Mouse (Mus musculus): Measurements from ENCODE around the gene Morn5. TPM values are rescaled to one million over a fixed set of nuclear protein-coding genes. Genes with fewer than 3 reads are reported as not detected.

Gene Morn5
- total RNA-seq, 4 experiments from 2014 or later: 0.38 to 1.2 (median 0.57) TPM

DNA sequence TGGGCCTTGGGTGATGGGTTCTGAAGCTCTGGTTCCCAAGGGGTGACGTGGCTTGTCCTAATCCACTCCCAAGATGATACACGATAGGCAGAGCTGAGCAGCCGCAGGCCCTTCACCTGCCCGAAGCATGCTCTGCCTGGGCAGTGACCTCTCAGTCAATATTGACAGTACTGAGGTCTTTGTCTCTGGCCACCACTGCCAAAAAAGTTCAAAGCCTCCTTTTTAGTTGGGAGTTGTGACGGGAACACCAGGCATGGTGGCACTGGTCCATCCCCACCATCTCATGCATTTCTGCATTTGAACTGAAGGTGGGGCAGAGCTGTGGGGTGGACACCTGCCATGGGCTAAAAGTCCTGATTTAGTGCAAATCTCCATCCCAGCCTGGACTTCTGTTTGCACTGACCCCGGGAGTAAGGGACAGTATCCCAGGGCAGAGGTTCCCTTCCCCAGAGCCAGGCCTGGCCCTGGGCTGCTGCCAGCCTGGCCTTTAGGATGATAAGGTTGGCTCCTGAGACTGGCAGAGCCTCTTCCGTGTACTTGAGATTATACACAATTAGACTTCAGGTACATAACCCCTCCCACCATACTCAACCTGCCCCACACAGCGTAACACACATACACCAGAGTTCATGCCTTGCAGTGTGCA is 22.5 kb downstream of the Morn5 start:
- no peak for DNase-seq

DNA sequence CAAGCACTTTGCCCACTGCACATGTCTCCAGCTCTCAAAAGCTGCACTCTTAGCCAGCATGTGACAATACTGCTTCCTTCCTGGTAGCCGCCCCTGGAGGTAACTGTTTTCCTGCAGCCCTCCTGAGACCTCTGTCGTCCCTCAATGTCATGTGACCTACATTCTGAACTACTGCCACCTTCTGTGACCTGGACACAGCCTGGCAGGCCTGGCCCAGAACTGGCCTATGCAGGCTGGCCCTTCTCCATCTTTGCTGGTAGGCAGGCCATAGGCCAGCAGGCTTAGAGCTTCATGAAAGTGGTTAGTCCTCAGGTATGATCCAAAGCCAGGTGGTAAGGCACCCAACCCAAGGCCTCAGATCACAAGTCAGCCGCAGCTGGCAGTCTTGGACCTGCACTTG is 24.5 kb downstream of the Morn5 start:
- DNase-seq: no peak

DNA sequence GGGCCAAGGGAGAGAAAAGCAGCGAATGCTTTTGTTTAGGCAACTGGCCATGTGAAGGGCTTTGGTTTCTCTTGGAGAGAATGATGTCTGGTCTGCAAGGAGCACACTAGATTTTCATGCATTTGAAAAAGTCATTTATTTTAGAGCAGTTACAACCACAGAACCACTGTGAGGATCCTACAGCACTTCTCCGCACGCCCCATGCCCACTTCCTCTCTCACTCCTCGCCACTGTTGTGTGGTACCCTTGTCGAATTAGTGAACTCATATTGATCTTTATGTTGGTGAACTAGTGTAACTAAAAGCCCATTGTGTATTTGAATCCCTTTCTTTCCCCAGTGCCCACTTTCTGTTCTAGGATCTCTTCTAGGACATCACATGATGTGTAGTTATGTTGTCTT is 26.0 kb downstream of the Morn5 start:
- no peak for DNase-seq

DNA sequence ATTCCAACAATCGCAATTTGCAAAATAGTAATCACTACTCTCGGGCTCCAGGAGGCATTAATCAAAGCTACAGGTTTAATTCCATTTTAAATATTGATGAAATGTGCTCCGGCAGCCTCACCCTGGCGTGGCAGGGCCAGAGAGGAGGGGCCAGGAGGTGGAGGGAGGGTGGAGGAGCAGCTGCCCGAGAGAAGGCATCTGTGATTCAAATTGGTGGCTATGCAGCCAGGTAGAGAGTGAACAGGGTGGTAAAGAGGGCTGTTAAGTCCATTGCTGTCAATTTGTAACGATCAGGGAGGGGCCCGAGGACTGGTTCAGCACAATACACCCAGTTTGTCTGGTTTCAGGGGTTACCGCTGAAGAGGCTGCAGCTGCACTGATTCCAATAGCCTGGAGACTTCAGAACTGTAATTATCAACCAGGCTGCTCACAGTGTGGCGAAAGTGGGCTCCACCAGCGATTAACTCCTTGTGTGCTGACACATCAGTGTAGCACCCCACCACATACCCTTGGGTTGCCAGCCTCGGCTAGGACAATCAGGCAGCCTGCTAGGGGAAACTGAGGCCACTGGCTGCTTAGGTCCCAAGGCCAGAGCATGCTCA is 28.0 kb downstream of the Morn5 start:
- no peak for DNase-seq

DNA sequence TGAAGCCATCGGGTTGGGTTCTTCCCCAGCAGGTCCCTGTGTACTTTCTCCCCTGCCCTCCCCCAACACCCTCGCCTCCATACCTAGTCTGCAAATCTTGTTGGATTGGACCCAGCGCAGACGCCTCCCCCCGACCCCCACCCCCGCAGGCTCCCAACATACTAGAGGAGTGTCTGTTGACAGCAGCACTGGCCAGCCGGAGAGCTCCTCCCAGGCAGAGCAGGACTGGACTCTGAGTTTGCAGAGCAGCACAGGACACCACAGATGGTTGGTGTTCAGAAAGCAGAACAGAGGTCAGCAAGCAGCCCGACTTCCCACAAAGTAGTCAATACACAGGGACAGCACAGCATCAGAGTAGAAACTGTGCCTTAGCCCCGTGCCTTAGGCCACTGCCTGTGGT is 32.2 kb downstream of the Morn5 start:
- DNase-seq: no peak

DNA sequence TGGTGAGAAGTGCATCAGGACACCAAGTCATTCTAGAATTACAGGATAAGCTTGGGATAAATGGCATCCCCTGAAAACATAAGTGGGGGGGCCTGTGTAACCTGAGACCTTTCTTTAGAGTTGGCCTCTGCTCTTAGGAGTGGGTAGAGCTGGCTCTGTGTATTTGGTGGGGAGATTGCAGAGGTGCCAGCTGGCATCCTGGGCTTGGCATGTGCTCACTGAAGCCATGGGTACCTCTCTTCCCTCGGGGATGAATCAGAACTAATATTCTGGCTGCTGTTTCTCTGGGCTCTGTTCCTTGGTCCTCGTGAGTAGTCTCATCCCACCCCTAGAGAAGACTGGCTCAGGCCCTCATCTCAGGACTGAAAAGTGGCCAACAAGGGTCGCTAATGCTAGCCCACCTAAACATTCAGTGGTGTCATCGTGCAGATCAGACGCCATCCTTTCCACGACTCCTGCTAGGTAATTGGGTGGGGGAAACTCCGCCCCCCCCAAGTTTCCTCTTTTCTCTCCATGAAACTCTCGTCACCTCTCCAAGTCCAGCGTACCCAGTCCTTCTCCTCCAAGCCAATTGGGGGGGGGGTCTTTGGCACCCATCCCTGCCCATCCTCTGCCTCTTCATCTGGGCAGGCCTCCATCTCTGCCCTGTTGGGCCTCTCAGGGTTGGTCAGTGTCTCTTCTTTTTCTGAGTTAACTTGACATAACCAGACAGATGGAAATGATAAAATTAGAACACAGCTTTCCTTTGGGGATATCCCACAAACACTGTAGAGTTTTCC is 33.7 kb downstream of the Morn5 start:
- no peak for DNase-seq

DNA sequence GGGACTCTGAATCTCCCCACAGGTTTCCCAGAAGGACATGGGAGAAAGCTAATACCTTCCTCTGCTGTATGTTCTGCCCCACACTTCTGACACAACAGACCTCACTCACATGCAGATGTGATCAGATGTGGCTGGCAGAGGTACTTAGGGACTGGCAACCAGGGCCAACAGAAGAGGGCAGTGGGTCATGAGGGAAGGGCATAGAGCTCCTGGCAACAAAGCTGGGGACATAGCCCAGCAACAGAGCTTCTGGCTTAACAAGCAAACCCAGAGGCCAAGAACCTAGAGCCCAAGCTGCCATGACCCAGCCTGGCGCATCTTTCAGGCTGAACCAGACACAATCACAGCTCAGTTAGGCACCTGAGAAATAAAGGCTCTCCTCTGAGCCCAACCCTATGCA is 35.8 kb downstream of the Morn5 start:
- no peak for DNase-seq

DNA sequence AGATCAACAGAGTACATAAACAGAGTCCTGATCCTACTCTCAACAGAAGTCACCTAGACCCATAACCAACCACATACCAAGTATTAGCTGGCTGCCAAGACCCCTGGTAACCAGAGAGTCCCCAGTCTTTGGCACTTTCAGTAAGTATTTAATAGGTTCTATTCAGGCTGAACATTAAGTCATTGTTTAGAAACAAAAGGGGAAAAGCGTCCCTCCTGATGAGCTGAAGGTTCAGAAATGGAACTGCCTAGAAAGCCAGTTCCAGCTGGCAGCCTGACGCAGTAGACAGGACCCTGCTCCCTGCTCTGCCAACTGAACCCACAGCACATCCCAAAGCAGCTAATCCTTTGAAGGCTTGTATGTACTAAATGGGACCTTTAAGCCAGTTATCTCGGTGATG is 39.9 kb downstream of the Morn5 start:
- no peak for DNase-seq

DNA sequence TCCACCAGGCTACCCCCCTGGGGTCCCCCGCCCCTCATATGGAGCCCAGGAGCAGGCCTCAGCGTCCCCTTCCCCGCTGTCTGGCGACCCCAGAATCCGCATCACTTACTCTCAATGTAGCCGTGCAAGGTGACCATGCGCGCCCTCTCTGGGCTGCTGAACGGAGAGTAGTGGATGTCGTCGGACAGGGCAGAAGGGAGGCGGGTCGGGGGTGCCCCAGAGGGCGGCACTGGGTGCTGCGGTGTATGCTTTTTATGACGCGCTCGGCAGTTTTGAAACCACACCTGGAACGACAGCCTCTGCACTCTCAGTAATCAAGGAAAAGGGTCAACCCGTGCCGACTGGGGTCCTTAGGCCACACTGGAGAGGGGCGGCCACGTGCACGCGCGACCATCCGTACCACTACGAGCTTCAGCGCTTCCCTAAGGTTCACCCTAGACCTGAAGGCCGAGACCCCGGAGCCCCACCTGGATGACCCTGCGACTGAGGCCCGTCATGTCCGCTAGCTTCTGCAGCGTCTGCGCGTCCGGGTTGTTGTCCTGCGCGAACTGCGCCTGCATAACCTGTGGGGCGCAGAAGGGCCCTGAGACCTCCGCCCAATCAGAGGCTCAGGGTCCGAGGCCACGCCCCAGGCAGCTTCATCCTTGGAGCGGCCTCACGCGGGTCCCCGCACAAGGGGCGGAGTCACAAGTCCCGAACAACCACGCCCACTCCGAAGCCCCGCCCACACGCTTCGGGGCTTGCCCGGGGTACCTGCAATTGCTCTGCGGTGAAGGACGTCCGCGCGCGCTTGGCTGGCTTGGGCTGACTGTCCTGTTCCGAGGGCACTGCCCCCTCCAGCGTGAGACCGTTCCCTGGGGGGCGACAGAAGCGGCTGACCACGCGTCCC is 41.8 kb downstream of the Morn5 start:
- peak; percentile 29 for DNase-seq

DNA sequence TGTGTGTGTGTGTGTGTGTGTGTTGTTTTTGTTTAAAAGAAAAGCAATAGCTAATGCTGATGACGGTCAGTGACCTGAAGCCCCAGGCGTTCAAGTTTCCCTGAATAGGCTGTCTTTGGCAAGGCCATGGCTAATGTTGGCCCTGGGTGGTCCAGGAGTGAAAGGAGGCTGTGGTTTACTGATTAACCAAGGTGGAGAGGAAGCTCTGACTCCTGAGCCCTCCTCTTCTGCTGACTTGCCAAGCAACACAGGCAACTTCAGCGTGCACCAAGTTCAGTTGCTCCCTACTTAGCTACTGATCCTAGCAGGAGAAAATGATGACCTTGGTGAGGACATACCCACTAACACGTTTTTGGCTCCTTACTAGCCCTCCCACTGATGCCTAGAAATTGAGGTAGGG is 43.5 kb downstream of the Morn5 start:
- no peak for DNase-seq

DNA sequence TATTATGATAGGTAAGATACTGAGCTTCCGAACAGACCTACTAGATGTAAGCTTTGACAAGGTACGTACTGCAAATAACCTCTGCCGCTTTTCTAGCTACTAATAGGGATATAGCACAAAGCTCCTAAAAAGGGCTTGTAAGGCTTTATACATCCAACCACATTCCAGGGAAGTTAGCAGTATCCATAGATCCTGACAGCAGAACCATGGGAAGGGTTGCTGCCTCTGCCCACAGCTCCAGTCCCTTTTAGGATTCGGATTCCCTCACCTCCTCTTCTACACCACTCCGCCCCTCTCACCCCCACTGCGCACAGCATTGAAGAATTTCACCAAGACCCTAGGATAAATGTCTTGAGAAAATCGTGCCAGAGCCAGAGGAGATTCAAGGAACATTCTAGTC is 44.0 kb downstream of the Morn5 start:
- no peak for DNase-seq

DNA sequence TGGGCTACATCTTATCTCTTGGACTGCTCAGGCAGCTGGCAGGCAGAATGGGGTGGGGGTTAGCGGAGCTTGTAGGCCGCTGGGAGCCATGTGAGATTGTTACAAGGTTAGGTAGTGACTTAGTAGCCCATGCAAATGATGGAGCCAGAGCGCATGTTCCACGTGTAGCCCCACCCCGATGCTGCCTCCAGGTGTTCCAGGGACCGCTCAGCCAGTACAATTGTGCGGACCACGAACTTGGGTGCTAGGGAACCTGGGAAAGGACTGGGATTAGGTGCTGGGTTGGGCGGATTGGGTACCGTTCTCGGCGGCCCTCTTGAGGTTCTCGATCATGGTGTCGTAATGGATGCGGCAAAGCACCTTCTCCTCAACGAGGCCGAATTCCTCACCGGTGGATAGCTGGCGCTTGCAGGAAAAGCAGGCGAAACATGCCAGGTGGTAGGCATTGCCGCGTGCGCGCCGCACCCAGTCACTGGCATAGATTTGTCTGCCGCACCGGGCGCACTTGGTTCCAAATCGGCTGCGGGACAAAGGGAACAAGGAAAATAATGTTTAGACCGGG is 44.7 kb downstream of the Morn5 start:
- DNase-seq: no peak

DNA sequence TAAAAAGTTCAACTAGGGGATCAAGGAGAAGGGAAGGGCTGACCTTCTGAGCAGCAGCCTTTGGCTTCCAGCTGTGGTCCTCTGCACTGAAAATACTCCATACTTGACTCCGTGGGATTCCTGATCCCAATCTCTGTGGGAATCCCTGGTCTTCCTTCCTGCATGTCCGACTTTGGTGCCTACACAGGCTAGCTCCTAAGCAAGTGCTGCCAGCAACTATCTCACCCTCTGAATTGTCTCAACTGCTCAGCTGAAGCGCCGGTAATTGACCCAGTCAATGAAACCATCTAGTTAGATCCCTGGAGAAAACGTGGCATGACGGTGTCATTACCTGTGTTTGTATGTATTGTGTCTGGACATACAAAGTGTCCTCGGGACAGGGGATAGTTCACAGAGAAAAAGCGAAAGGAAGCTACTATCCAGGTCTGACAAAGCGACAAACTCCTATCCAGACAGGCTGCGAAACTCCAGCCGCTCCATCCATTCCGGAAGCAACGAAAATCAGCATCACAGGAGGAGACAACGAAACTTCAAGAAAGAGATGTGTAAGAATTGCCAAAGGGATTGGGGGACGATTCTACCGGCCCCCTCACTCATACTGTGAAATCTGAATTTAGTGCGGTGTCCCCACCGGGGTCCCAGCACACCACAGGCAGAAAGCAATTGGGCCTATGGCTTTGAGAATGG is 48.0 kb downstream of the Morn5 start:
- no peak for DNase-seq

DNA sequence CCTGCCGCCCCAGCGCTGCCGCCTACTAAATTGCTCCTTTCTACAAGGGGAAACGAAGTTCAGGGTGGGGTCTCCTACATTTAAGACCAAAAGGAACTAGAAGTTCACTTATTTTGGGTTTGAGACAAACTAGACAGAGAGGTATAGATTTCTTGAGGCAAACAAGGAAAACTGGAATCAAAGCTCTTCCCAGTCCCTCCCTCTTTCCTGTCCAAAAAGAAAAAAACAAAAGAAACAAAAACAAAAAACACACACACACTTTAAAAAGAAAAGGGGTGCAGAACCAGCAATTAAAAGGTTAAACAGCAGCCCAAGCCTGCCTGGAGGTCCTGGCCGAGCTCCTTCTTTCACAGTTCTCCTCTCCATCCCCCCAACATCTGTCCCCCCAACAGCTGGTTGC is 48.8 kb downstream of the Morn5 start:
- no peak for DNase-seq

DNA sequence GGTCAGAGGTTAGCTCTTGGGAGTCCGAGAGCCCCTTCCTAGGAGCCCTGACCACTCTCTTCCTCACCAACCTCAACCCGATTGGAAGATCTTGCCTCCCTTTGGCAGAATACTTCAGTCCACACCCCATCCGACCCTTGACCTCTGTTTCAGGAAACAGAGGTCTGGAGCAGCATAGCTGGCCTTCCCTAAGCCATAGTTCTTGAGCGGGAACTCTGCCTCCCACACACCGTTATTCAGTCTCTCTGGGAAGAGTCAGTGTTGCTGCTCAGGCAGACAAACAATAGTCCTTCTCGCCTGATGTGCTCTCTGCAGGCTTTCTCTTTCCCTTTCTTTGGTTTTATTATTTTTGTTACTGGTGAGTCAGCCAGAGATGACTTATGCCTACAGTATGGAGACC is 50.5 kb downstream of the Morn5 start:
- DNase-seq: no peak

DNA sequence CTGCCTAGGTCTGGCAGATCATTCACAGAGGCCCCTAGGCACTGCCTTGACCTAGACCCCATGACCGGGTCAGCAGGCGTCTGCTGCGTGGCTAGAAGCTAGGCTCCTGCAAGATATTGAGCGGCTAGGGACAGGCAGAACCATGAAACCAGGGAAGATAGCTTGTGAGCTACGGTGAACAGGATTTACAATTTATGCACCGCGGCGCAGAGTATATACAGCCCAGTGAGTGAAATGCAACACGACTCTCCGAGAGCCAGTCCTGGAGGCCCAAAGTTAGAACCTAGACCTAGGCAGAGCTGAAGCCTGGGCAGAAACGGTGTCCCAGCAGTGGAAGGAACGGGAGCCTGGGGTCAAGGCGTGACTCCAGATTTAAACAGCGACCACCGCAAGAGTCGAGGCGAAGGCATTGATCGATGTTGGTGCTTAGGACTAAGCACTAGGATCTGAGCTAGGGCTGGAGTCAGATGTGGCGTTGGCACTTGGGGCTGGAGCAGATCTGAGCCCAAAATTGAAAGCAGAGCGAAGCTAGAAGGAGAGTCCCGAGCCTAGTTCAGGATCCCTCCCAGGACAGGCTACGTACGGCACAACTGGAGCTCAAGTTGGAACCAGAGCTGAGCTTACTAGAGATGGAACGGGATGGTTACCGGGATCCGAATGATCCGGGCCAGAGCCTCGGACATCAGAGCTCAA is 52.8 kb downstream of the Morn5 start:
- no peak for DNase-seq

DNA sequence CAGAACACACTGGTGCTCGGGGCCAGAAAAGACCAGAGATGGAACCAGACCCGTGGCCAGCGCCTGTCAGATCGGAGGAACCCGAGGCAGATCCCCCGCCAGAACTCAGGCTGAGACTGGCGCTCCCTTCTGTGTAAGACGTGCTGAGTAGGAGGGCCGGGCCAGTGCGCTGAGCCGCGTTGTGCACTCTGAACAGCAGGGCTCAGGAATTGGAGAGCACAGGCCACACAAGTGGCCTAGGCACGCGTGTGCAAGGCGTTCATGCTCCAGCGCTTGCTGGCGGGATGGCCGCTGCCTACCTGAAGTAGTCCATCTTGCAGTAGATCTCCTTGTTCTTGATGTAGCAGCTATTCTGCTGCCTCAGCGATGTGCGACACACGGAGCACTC is 53.3 kb downstream of the Morn5 start:
- no peak for DNase-seq

DNA sequence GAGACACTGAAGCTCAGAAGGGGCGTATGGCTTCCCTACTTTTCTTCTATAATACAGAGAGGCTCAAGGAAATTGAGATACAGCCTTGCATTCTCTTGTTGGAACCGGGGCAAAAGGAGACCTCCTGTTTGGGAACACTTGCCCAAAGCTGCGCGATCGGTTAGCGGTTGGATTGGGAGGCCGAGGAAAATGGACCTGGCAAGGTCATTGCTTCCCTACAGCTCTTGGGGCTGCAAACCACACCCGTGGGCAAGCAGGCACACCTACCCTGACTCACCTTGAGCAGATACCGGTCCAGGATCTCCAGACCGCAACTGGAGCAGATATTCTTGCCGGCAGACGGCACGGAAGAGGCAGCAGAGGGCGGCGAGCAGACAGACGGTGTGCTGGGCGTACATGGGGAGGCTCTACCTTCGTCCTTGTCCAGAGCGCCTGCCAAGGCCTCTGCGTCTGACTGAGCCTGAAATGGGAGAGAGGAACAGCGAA is 53.9 kb downstream of the Morn5 start:
- DNase-seq: no peak

DNA sequence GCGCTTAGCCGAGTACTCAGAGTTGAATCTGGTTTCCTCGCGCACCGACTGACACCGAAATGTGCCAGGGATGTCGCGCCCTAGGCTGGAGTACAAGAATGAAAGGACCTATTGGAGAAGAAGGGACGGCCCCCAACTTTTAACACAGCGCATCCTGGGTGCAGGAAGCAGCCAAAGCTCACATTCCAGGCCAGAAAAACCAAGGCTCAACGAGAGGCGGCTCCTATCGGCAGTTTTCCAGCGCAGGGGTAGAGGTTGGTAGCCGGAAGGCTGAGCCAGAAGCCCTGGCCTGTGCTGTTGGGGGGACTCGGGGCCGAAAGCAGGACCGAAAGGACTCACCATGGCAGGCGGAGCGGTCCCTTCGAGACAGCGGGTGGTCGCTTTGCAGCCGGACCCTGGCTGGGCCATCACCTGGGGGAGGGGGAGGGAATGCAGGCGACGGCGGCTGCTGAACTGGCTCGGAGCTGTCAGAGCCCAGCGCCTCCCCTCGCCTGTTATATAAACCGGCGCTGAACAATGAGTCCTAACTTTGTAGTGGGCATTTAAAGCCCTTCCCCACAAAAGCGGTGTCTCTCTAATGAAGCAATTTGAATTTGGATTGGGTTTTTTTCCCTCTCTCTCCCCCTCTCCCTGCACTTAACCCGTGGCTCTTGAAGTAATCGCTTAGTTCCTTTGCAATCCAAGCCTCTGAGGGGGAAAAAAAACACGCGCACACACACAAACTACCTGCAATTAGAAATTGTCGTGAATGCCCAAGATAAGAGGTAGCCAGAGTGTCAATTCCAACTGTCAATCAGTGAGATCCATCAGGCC is 54.5 kb downstream of the Morn5 start:
- DNase-seq: no peak

DNA sequence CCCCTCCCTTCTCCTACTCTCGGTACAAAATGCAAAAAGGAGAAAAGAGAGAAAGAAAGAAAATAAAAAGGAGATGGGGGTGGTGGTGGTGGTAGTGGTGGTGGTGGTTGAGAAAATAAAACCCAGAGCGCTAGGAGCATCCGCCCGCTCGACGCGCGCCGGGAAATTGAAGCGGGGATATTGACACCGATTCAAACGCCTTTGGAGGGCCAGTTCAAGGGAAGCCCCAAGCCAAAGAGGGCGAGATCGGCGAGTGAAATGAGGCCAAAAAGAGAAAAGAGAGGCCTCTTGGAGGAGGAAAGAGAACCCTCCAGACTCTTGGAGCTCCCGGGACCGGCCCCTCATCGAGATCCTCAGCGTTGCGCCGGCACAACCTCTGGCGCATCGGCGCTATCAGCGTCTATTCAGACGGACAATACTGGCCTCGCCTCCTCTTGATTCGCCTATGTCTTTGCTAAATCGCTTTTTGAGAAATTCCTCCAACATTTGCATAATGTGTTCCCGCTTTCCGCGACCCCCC is 55.2 kb downstream of the Morn5 start:
- DNase-seq: no peak

Measured in adrenal gland, adult 8-10 months (tissue).